Mouse (Mus musculus) small intestine, adult 2 months (tissue): Measurements from ENCODE around the gene Arap1.

Experiments
- CTCF ChIP-seq: fragments of 200-500 bp; IDR thresholded peaks from 2 replicates; pipeline ENCODE4 v1.5.1; 2012; ENCODE audit warnings: low read depth, mild to moderate bottlenecking, control low read depth, inconsistent platforms, low read length, moderate library complexity, mixed read lengths; ENCODE audit not compliant: insufficient replicate concordance, insufficient read length; ENCODE audit errors: extremely low read depth
- POLR2A ChIP-seq: fragments of 200-500 bp; IDR thresholded peaks from 2 replicates; pipeline ENCODE4 v1.6.1; 2012; ENCODE audit warnings: low read depth, mild to moderate bottlenecking, control low read depth, inconsistent platforms, low read length, moderate library complexity

DNA sequence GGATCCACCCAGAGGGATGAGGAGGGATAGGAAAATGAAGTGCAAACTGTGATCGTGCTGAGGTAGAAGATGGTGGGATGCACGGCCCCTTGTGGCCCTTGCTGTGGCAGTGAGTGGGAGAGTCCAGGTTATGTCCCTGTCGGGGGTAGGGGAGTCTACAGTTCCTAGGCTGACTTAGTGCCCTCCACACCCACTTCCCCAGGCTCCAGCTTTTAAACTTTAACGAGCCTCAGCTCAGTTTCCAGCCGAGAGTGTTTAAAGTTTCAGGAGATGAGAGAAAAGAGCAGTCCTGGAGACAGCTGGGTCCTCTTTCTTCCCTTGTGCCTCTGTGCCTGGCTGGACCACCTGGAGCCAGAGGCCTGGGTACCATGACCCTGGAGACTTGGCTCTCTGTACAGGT lies 20.6 kb upstream of the Arap1 start:
- TF ChIP-seq CTCF = no peak
- TF ChIP-seq POLR2A = no peak
